Mouse (Mus musculus): ENCODE results near the gene Chrne. TPM values are rescaled to one million over a fixed set of nuclear protein-coding genes. Genes with fewer than 3 reads are reported as not detected.
A peak's percentile ranks its signal among the peaks of the same experiment; 100 is the strongest.

Gene Chrne
- polyA plus RNA-seq, 1 experiment from 2014 or later: not detected

- DNase-seq (ENCODE audit: low spot score): peak; percentile 66
- peaks cover 56% of the 10 kb centered on the region for H3K4me1 ChIP-seq
- H3K27me3 ChIP-seq (ENCODE audit: low read depth, poor library complexity, severe bottlenecking): no peaks in the 10 kb centered on the region
- WGBS: 2% methylated on average over 16 of the region's 16 CpGs
- peaks cover 40% of the 10 kb centered on the region for H3K36me3 ChIP-seq
- no peaks in the 10 kb centered on the region for H3K9me3 ChIP-seq (replicated peaks)
- H3K4me3 ChIP-seq: peak overlapping the region; percentile 100
- peak overlapping the region; percentile 99 for H3K27ac ChIP-seq (replicated peaks)
Observed at GRCm38 (mm10) chr11:70656456-70656927, 37.5 kb upstream of the Chrne start.

DNA sequence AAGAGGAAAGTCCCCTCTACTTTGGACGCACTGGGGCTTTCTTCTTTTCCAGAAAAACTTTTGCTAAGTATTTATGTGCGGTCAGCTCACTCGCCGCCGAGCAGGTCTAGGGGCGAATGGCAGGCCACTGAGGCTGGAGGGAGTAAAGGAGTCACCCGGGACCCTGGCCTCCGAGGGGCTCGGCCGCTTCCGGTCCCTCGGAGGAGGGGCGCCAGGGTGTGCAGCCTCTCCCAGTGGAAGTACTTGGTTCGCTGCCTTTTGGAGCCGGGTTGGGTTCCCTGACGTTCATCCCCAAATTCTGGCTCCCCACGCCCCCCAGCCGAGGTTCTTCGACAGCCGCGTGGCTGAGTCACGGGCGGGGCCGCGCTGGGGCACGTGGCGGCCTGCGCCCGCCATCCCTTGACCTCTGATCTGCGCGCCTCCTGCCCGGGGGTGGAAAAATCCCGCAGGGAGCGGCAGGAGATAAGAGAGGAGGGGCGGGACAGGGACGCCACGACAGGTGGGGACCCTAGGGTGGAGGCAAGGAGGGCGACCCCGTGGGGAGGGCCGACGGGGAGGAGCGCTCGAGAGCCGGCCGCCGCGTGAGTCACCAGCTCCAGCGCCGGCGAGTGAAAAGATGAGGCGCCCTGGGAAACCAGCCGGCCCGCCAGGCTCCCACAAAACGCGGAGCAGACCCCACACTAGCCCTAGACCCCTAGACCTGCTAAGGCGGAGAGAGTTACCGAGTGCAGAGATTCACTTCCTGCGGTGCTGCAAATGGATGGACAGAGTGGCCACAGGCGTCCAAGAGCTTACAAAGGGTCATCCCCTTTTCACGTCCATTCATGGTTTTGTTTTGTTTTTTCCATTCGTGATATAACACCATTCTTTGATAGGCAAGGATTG is 36.8 kb upstream of the Chrne start:
- no peaks in the 10 kb centered on the region for H3K27me3 ChIP-seq (ENCODE audit: low read depth, poor library complexity, severe bottlenecking)
- DNase-seq (ENCODE audit: low spot score): peak; percentile 81
- under 1% methylated on average over 61 of the region's 61 CpGs for WGBS
- H3K9me3 ChIP-seq (replicated peaks): no peaks in the 10 kb centered on the region
- peaks cover 40% of the 10 kb centered on the region for H3K36me3 ChIP-seq
- peak overlapping the region; percentile 99 for H3K27ac ChIP-seq (replicated peaks)
- H3K4me3 ChIP-seq: peak overlapping the region; percentile 100
- peaks cover 59% of the 10 kb centered on the region for H3K4me1 ChIP-seq

DNA sequence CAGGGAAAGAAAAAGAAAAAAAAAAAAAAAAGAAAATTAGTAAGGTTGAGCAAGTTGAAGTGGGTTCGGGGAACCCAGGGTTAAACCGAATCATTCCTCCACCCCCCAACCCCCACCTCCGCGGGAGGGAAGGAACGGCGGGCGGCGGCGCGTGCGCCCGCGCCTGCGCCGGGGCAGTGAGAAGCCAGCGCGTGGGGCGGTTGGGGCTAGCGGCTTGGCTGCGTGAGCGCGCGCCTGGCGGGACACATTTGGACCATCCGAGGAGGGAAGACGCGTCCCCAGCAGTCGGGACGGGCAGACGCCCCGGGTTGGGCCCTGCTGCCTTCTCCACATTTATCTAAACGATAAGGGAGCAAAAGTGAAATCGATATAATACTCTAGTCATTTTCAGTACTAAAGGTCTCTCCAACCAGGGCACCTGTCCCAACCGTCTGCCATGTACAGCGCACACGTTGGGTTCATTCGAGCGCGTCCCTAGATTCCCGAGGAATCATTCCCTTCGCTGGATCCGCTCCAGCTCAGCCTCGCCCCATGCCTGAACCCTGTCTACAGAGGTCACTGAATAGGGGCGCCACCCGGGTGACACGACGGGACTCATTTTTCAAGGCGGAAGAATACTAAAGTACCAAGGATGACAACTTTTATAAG is 36.0 kb upstream of the Chrne start:
- 0% methylated on average over 48 of the region's 48 CpGs for WGBS
- H3K4me3 ChIP-seq: peak overlapping the region; percentile 100
- peak overlapping the region; percentile 99 for H3K27ac ChIP-seq (replicated peaks)
- peaks cover 62% of the 10 kb centered on the region for H3K4me1 ChIP-seq
- no peaks in the 10 kb centered on the region for H3K9me3 ChIP-seq (replicated peaks)
- H3K27me3 ChIP-seq (ENCODE audit: low read depth, poor library complexity, severe bottlenecking): no peaks in the 10 kb centered on the region
- peaks cover 40% of the 10 kb centered on the region for H3K36me3 ChIP-seq
- DNase-seq (ENCODE audit: low spot score): peak; percentile 82

GRCm38 (mm10) chr11:70654198-70654922 is 35.3 kb upstream of the Chrne start, which contains the start of gene Pfn1:
TSS of gene Pfn1 (minus strand) at chr11:70654644.
- Histone ChIP-seq H3K27me3 (ENCODE audit: low read depth, poor library complexity, severe bottlenecking) (no peaks in the 10 kb centered on the region), H3K9me3 (replicated peaks) (no peaks in the 10 kb centered on the region), H3K4me3 (peak within 1 kb of the TSS; percentile 100), H3K36me3 (peaks cover 41% of the 10 kb centered on the region), H3K4me1 (peaks cover 62% of the 10 kb centered on the region), H3K27ac (replicated peaks) (peak within 1 kb of the TSS; percentile 99)
- DNase-seq (ENCODE audit: low spot score): peak; percentile 84
- WGBS: under 1% methylated on average over 59 of the region's 61 CpGs

DNA sequence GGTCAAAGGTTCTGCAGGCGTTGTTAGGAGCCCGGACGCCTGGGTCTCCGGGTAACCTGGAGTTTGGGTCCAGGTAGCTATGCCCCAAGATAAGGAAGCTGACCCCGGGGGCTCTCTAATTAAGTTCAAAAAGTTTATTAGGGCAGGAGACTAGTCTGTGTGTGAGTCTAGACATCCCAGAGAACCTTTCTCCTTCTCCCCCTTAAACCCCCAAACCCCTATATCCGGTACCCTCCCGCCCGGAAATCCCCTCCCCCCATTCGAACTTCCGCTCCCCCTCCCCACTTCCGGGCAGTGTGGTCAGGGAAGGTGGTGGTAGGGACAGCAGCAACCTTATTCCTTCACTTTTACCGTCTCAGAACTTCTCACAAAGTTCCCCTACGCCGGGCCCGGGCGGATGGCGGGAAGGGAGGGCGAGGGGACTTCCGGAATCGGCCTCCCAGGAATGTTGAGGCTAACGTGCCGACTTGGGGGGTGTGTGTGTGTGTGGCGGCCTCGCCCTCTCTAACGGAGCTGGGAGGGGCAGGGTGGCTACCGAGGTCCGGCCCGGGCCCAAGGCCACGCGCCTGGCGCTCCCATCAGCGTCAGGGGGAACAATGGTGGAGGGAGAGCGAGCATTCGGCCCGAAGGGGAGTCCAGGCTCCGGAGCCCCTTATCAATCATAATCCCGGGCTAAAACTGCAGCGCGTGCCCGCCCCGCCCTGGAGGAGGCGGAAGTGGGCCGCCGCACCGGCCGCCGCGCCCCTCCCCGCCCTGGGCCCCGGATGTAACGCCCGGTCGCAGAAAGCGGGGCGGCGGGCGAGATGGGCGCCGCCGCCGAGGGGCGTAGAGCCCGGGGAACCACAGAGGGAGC is 34.6 kb upstream of the Chrne start:
- H3K27me3 ChIP-seq (ENCODE audit: low read depth, poor library complexity, severe bottlenecking): no peaks in the 10 kb centered on the region
- peak overlapping the region; percentile 99 for H3K27ac ChIP-seq (replicated peaks)
- peaks cover 67% of the 10 kb centered on the region for H3K4me1 ChIP-seq
- H3K36me3 ChIP-seq: peaks cover 46% of the 10 kb centered on the region
- no peaks in the 10 kb centered on the region for H3K9me3 ChIP-seq (replicated peaks)
- peak; percentile 85 for DNase-seq (ENCODE audit: low spot score)
- WGBS: 1% methylated on average over 57 of the region's 63 CpGs
- H3K4me3 ChIP-seq: peak overlapping the region; percentile 100

- peaks cover 51% of the 10 kb centered on the region for H3K36me3 ChIP-seq
- DNase-seq (ENCODE audit: low spot score): no peak
- no peaks in the 10 kb centered on the region for H3K27me3 ChIP-seq (ENCODE audit: low read depth, poor library complexity, severe bottlenecking)
- H3K27ac ChIP-seq (replicated peaks): peak overlapping the region; percentile 99
- H3K4me1 ChIP-seq: peaks cover 68% of the 10 kb centered on the region
- WGBS: 68% methylated on average over 6 of the region's 6 CpGs
- no peaks in the 10 kb centered on the region for H3K9me3 ChIP-seq (replicated peaks)
- peak overlapping the region; percentile 100 for H3K4me3 ChIP-seq
Observed at GRCm38 (mm10) chr11:70652884-70653344, 33.9 kb upstream of the Chrne start.

DNA sequence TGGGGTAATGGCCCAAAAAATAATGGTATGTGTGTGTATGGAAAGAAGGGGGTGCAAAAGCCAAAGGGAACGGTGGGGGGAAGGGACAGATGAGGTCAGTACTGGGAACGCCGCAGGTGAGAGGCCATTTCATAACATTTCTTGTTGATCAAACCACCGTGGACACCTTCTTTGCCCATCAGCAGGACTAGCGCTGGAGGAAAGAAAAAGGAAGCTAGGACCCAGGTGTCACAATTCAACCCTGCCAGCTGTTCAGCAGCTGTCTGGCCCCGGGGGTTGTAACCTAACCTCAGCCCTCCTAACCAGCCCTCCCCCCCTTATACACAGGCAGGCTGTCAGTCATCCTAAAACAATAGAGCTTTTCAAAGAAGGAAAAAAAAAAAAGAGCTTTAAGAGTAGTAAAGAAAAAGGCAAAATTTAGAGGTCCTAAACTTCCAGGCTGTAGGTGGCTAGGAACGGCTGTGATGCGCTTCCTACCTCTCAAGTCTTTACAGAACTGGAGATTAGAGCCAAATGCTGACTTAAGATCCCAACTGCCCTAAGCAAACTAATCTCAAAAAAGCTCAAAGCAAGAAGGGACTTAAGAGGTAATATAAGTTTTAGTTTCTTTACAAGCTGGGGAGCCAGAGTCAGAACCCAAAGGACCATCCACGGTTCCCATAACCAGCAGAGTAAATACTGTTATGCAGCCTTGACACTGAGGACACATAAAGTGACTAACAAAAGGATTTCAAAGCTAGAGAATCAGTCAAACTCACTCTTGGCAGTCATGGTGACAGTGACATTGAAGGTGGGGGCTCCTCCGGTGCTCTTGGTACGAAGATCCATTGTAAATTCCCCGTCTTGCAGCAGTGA is 33.2 kb upstream of the Chrne start:
- H3K27ac ChIP-seq (replicated peaks): peak overlapping the region; percentile 99; the same call in 1 of the 2 replicates
- WGBS: 76% methylated on average over 12 of the region's 12 CpGs
- no peaks in the 10 kb centered on the region for H3K9me3 ChIP-seq (replicated peaks)
- no peak for DNase-seq (ENCODE audit: low spot score)
- peaks cover 51% of the 10 kb centered on the region for H3K36me3 ChIP-seq
- H3K27me3 ChIP-seq (ENCODE audit: low read depth, poor library complexity, severe bottlenecking): no peaks in the 10 kb centered on the region
- peaks cover 66% of the 10 kb centered on the region for H3K4me1 ChIP-seq
- peak overlapping the region; percentile 100 for H3K4me3 ChIP-seq

DNA sequence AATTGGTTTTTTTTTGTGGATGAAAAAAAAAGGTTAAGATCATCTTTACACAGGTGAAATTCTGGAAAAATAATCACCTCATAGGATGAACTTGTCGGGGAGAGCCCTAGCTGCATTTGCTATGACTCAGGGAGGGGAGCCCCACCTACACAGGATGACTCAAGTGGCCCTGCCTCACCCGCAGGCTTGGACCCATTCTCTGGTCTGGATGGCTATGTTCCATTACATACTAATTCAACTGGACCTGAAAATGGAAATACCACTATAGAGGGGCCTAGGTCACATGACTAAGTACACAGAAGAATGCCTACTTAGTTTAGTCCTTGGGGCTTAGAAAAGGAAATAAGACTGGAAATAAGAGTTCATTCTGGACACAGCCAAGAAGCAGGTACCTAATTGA is 32.4 kb upstream of the Chrne start:
- DNase-seq (ENCODE audit: low spot score): no peak
- H3K36me3 ChIP-seq: peaks cover 51% of the 10 kb centered on the region
- H3K27me3 ChIP-seq (ENCODE audit: low read depth, poor library complexity, severe bottlenecking): no peaks in the 10 kb centered on the region
- 90% methylated on average over 2 of the region's 2 CpGs for WGBS
- H3K27ac ChIP-seq (replicated peaks): no peak overlapping the region
- peak overlapping the region; percentile 18; the same call in 1 of the 2 replicates for H3K4me3 ChIP-seq
- H3K4me1 ChIP-seq: peaks cover 60% of the 10 kb centered on the region
- H3K9me3 ChIP-seq (replicated peaks): no peaks in the 10 kb centered on the region

- WGBS: 81% methylated on average over 12 of the region's 12 CpGs
- peak overlapping the region; percentile 18; the same call in 1 of the 2 replicates for H3K4me3 ChIP-seq
- peaks cover 60% of the 10 kb centered on the region for H3K4me1 ChIP-seq
- no peaks in the 10 kb centered on the region for H3K9me3 ChIP-seq (replicated peaks)
- no peaks in the 10 kb centered on the region for H3K27me3 ChIP-seq (ENCODE audit: low read depth, poor library complexity, severe bottlenecking)
- no peak overlapping the region for H3K27ac ChIP-seq (replicated peaks)
- H3K36me3 ChIP-seq: peaks cover 55% of the 10 kb centered on the region
- no peak for DNase-seq (ENCODE audit: low spot score)
Observed at GRCm38 (mm10) chr11:70650322-70651175, 31.5 kb upstream of the Chrne start.

GRCm38 (mm10) chr11:70649185-70649734 is 30.2 kb upstream of the Chrne start:
- peak overlapping the region; percentile 90; the same call in 1 of the 2 replicates for H3K4me3 ChIP-seq
- peaks cover 68% of the 10 kb centered on the region for H3K36me3 ChIP-seq
- H3K27me3 ChIP-seq (ENCODE audit: low read depth, poor library complexity, severe bottlenecking): no peaks in the 10 kb centered on the region
- peaks cover 57% of the 10 kb centered on the region for H3K4me1 ChIP-seq
- 85% methylated on average over 8 of the region's 8 CpGs for WGBS
- no peaks in the 10 kb centered on the region for H3K9me3 ChIP-seq (replicated peaks)
- no peak for DNase-seq (ENCODE audit: low spot score)
- no peak overlapping the region for H3K27ac ChIP-seq (replicated peaks)

All from midbrain, embryonic 10.5 days (tissue).